In genomic region chr12:78228139-78228538, GRCm38 (mm10) we compare ENCODE assay signal across 10 mouse cellular contexts. TPM values are rescaled to one million over a fixed set of nuclear protein-coding genes. Genes with fewer than 3 reads are reported as not detected.
A peak's percentile ranks its signal among the peaks of the same experiment; 100 is the strongest.
DNase-seq lines count a peak whose midpoint lies in the region; TF ChIP-seq lines count a peak whose summit lies in the region.
"Had no signal": no experiment of that assay in that cellular context is flagged by ENCODE, and none has a peak within 500 bp of the region (broad histone marks: within the 10 kb centered on the region; RNA-seq: fewer than 3 reads in every experiment).

No protein-coding gene starts in this region.

- TF ChIP-seq CTCF in heart, adult 2 months (IDR thresholded peaks at IDR 0.05) = no peak
- TF ChIP-seq CTCF in C2C12 (IDR thresholded peaks at IDR 0.05; ENCODE audit: control insufficient read depth, insufficient read depth, insufficient read length) = no peak

- H3K79me2 ChIP-seq in heart, adult 2 months (replicated peaks; ENCODE audit: control insufficient read depth, insufficient read depth, low read length) = peaks cover 2% of the 10 kb centered on the region; the same call in 1 of the 2 replicates
- H3K79me2 ChIP-seq in C2C12 (ENCODE audit: control insufficient read depth, insufficient read depth) (peaks cover 29% of the 10 kb centered on the region), macrophage (ENCODE audit: inconsistent target) (peaks cover 27% of the 10 kb centered on the region; the same call in 1 of the 2 replicates)

- H3ac ChIP-seq in C2C12 (ENCODE audit: control insufficient read depth, insufficient read length, low read depth) = no peak overlapping the region

- TF ChIP-seq EP300 in heart, adult 2 months (IDR thresholded peaks at IDR 0.05; ENCODE audit: insufficient read depth, low read depth, low read length) = no peak

- intact Hi-C loops in heart, adult 2 months (cut with DNase I) = loop anchor here (5.0 to 10.0 kb wide), 2 partner anchors 104 to 637 kb away; partner anchors contain the start of genes Atp6v1d and Eif2s1
- intact Hi-C loops in heart, postnatal 10 days (cut with DNase I) = loop anchor here (5.0 to 10.0 kb wide), 2 partner anchors 519 to 637 kb away; partner anchors contain the start of genes Atp6v1d, Eif2s1 and Mpp5

- no peak overlapping the region for H3K27ac ChIP-seq in heart, adult 2 months
- H3K27ac ChIP-seq in hindbrain, embryonic 10.5 days = no peak overlapping the region
- H3K27ac ChIP-seq in macrophage = no peak overlapping the region

- H3K4me3 ChIP-seq in heart, adult 2 months = peak overlapping the region; percentile 97; the same call in 1 of the 2 replicates
- peak overlapping the region; percentile 85 for H3K4me3 ChIP-seq in C2C12 (ENCODE audit: insufficient read depth, poor library complexity, severe bottlenecking)
- peak overlapping the region; percentile 84 for H3K4me3 ChIP-seq in hindbrain, embryonic 10.5 days
- H3K4me3 ChIP-seq in macrophage (ENCODE audit: inconsistent target) = peak overlapping the region; percentile 68

- peaks cover 2% of the 10 kb centered on the region for H3K4me1 ChIP-seq in heart, adult 2 months (ENCODE audit: control insufficient read depth, insufficient read depth, low read length)
- peaks cover 19% of the 10 kb centered on the region for H3K4me1 ChIP-seq in hindbrain, embryonic 10.5 days (replicated peaks)

- no peak overlapping the region for H3K9ac ChIP-seq in heart, adult 2 months (ENCODE audit: low read depth, low read length)

- H3K79me3 ChIP-seq in C2C12 (ENCODE audit: low read depth) = peaks cover 4% of the 10 kb centered on the region

- DNase-seq in heart, adult 2 months = no peak
- DNase-seq in heart, postnatal 10 days = no peak
- no peak for DNase-seq in hindbrain, embryonic 10.5 days (ENCODE audit: low spot score)
- DNase-seq in B cell, adult 2 months = no peak
- DNase-seq in thymus, postnatal 4 days = no peak
- no peak for DNase-seq in thymus, adult 18-20 months

- no peak for TF ChIP-seq POLR2A in heart, adult 2 months (IDR thresholded peaks at IDR 0.05; ENCODE audit: insufficient read depth, low read depth, low read length)

- H3K36me3 ChIP-seq in heart, adult 2 months (ENCODE audit: control insufficient read depth, insufficient read depth, low read length) = peaks cover 2% of the 10 kb centered on the region; the same call in 1 of the 2 replicates
- H3K36me3 ChIP-seq in C2C12 (ENCODE audit: control insufficient read depth, insufficient read depth) = no peaks in the 10 kb centered on the region
- H3K36me3 ChIP-seq in hindbrain, embryonic 10.5 days = no peaks in the 10 kb centered on the region
- no peaks in the 10 kb centered on the region for H3K36me3 ChIP-seq in macrophage (ENCODE audit: inconsistent target)

- H3K9me3 ChIP-seq in hindbrain, embryonic 10.5 days = no peaks in the 10 kb centered on the region

- H3K27me3 ChIP-seq in heart, adult 2 months (ENCODE audit: control insufficient read depth, insufficient read depth, low read length) = no peaks in the 10 kb centered on the region
- H3K27me3 ChIP-seq in C2C12 (ENCODE audit: control insufficient read depth, insufficient read depth, insufficient read length) = no peaks in the 10 kb centered on the region
- H3K27me3 ChIP-seq in hindbrain, embryonic 10.5 days (ENCODE audit: insufficient read depth, poor library complexity, severe bottlenecking) = no peaks in the 10 kb centered on the region

- WGBS in heart, adult 2 months = 48% methylated on average over 4 of the region's 4 CpGs
- 44% methylated on average over 4 of the region's 4 CpGs for WGBS in hindbrain, embryonic 10.5 days
- WGBS in macrophage (ENCODE audit: missing documents) = 83% methylated on average over 4 of the region's 4 CpGs

TF ChIP-seq in C2C12, 6 proteins besides CTCF, POLR2A, EP300 and RAD21:
- no peak for TF ChIP-seq MYOD1 (IDR thresholded peaks at IDR 0.05; ENCODE audit: control insufficient read depth, insufficient read length, low read depth)
- no peak for TF ChIP-seq MYOG (IDR thresholded peaks at IDR 0.05; ENCODE audit: control insufficient read depth, extremely low read depth, insufficient read length)
- no peak for TF ChIP-seq CEBPB (IDR thresholded peaks at IDR 0.05; ENCODE audit: low read depth)
- no peak for TF ChIP-seq FOSL1 (IDR thresholded peaks at IDR 0.05; ENCODE audit: insufficient read depth, low read length, poor library complexity, severe bottlenecking)
- TF ChIP-seq USF1 (IDR thresholded peaks at IDR 0.05; ENCODE audit: low read depth) = no peak
- TF ChIP-seq MAX (IDR thresholded peaks at IDR 0.05) = no peak

RNA-seq across cellular contexts. Expression of gene Gphn, which starts 2.0 kb away (rescaled TPM):
- total RNA-seq in heart, adult 2 months (2021) = 10 to 100 TPM; 21.4 to 23.5 TPM
- 12.2 and 18.6 TPM in 2 replicates for polyA plus RNA-seq in heart, adult 2 months (2012; rRNA removed)
- total RNA-seq in heart, postnatal 10 days (2021) = 10 to 100 TPM; 23.5 to 24.4 TPM
- polyA plus RNA-seq in C2C12 (2012; fragmentation: generic; extraction: Trizol) (6.1 TPM), macrophage (2018) (11.6 to 16.8 TPM (median 16.2 TPM) in 3 replicates)
- 15.5 and 17.1 TPM in 2 replicates for polyA plus RNA-seq in hindbrain, embryonic 10.5 days (2016; fragmentation: Nextera tagmentation; extraction: Ambion mirVana)
- 10 to 100 TPM; 23.3 to 57.8 (median 35.7) TPM for total RNA-seq in macrophage (2018; cell fraction: chromatin; rRNA removed)
- total RNA-seq in macrophage (2018; cell fraction: cytosol; rRNA removed) = 10 to 100 TPM; 11.8 to 20.5 (median 15.6) TPM
- total RNA-seq in macrophage (2018; cell fraction: nucleus; rRNA removed) = 10 to 100 TPM; 19.8 to 37.4 (median 25.0) TPM

RNA-seq across cellular contexts. Expression of gene Gm6657, which starts 34.1 kb away (rescaled TPM):
- not detected for total RNA-seq in heart, adult 2 months (2021)
- not detected in 2 replicates for polyA plus RNA-seq in heart, adult 2 months (2012; rRNA removed)
- total RNA-seq in heart, postnatal 10 days (2021) = not detected
- polyA plus RNA-seq in C2C12 (2012; fragmentation: generic; extraction: Trizol) (not detected), macrophage (2018) (not detected in 3 replicates)
- not detected in 2 replicates for polyA plus RNA-seq in hindbrain, embryonic 10.5 days (2016; fragmentation: Nextera tagmentation; extraction: Ambion mirVana)
- not detected for total RNA-seq in macrophage (2018; cell fraction: chromatin; rRNA removed)
- not detected for total RNA-seq in macrophage (2018; cell fraction: cytosol; rRNA removed)
- total RNA-seq in macrophage (2018; cell fraction: nucleus; rRNA removed) = not detected
- total RNA-seq: adrenal gland, adult 8-10 months; gastrocnemius, adult 18-20 months had no signal
